Mouse (Mus musculus) thymus, adult 2 months (tissue): ENCODE data around the gene Arf1. TPM values are rescaled to one million over a fixed set of nuclear protein-coding genes. Genes with fewer than 3 reads are reported as not detected.

Experiments used
- DNase-seq: peaks from one replicate; pipeline ENCODE4 v3.0.0; 2021
- H3K27ac ChIP-seq: fragments of 200-500 bp; 2 replicates; pipeline ENCODE4 v1.5.1; 2012; ENCODE audit warnings: low read length, control low read depth; ENCODE audit not compliant: control insufficient read depth, insufficient read depth
- H3K27me3 ChIP-seq: fragments of 200-500 bp; 2 replicates; pipeline ENCODE4 v1.6.1; 2012; ENCODE audit warnings: mild to moderate bottlenecking, low read length, moderate library complexity, mixed read lengths; ENCODE audit not compliant: control insufficient read depth, insufficient read depth
- H3K36me3 ChIP-seq: fragments of 200-500 bp; 2 replicates; pipeline ENCODE4 v1.6.1; 2012; ENCODE audit warnings: mild to moderate bottlenecking, low read length, moderate library complexity; ENCODE audit not compliant: control insufficient read depth, insufficient read depth
- H3K4me1 ChIP-seq: fragments of 200-500 bp; replicated peaks from 2 replicates; pipeline ENCODE4 v1.6.1; 2012; ENCODE audit warnings: low read length; ENCODE audit not compliant: control insufficient read depth, insufficient read depth
- H3K4me3 ChIP-seq: fragments of 200-500 bp; 2 replicates; pipeline ENCODE4 v1.5.1; 2012; ENCODE audit warnings: mild to moderate bottlenecking, low read length, control low read depth, moderate library complexity; ENCODE audit not compliant: control insufficient read depth, insufficient read depth
- CTCF ChIP-seq: fragments of 200-500 bp; IDR thresholded peaks from 2 replicates; pipeline ENCODE4 v1.5.1; 2012; ENCODE audit warnings: mild to moderate bottlenecking, control low read depth, low read length, moderate library complexity, borderline replicate concordance; ENCODE audit not compliant: control insufficient read depth, poor library complexity, insufficient read depth; ENCODE audit errors: extremely low read depth
- POLR2A ChIP-seq: fragments of 200-500 bp; IDR thresholded peaks from 2 replicates; pipeline ENCODE4 v1.6.1; 2012; ENCODE audit warnings: mild to moderate bottlenecking, low read length, control low read depth, moderate library complexity; ENCODE audit not compliant: control insufficient read depth, poor library complexity, insufficient read depth; ENCODE audit errors: extremely low read depth
- WGBS: fragments of 180-500 bp; shearing (Covaris S2); methylation state at CpG from one replicate; pipeline ENCODE4 v1.1.7; 2018; 5-methylcytosine and 5-hydroxymethylcytosine counted together
- polyA plus RNA-seq: library from polyadenylated mRNA; depleted of rRNA; stranded (reverse); fragments of >200 nt; gene quantifications from 2 replicates; pipeline ENCODE4 v1.2.3, GENCODE M21; 2012; rRNA removed

The Arf1 gene
- polyA plus RNA-seq, 1 experiment = 561 TPM

GRCm38 (mm10) chr11:59164384-59164783 is 63.7 kb downstream of the Arf1 start:
- Histone ChIP-seq H3K27me3 (no peaks in the 10 kb centered on the region), H3K27ac (no peak overlapping the region), H3K36me3 (no peaks in the 10 kb centered on the region), H3K4me1 (peaks cover 11% of the 10 kb centered on the region), H3K4me3 (no peak overlapping the region)
- no peak for DNase-seq
- WGBS = 81% methylated on average over 9 of the region's 9 CpGs
- TF ChIP-seq CTCF (no peak), POLR2A (no peak)

- 3% methylated on average over 68 of the region's 68 CpGs for WGBS
Observed at GRCm38 (mm10) chr11:59163255-59164236, 64.5 kb downstream of the Arf1 start, which contains the start of gene Iba57. Iba57 (minus strand) TSS chr11:59163739.

GRCm38 (mm10) chr11:59162443-59163254 is 65.4 kb downstream of the Arf1 start:
- no peak for TF ChIP-seq POLR2A
- TF ChIP-seq CTCF = no peak
- Histone ChIP-seq H3K36me3 (peaks cover 4% of the 10 kb centered on the region; the same call in 1 of the 2 replicates), H3K27ac (no peak overlapping the region), H3K4me3 (peak overlapping the region; percentile 19; the same call in 1 of the 2 replicates), H3K27me3 (no peaks in the 10 kb centered on the region), H3K4me1 (peaks cover 11% of the 10 kb centered on the region)
- 52% methylated on average over 9 of the region's 9 CpGs for WGBS
- no peak for DNase-seq

More at GRCm38 (mm10) chr11:59163255-59164236, 64.5 kb downstream of the Arf1 start, which contains the start of gene Iba57:
- Histone ChIP-seq H3K36me3 (no peaks in the 10 kb centered on the region), H3K4me1 (peaks cover 11% of the 10 kb centered on the region), H3K27me3 (no peaks in the 10 kb centered on the region), H3K27ac (peak within 1 kb of the TSS; percentile 54), H3K4me3 (peak within 1 kb of the TSS; percentile 59)
- DNase-seq = peak; percentile 95
- TF ChIP-seq POLR2A = peak; percentile 83
- no peak; the same call in none of the 2 replicates for TF ChIP-seq CTCF

Other genes with a start within 250 kb of the Arf1 start
- gene Obscn, start 91.9 kb downstream of the Arf1 start, polyA plus RNA-seq = 2.4 and 14.5 TPM in 2 replicates
- gene Iba57, start 64.5 kb downstream of the Arf1 start, polyA plus RNA-seq = 7.2 and 8.9 TPM in 2 replicates
- gene Gjc2, start 45.1 kb downstream of the Arf1 start, polyA plus RNA-seq = 0.23 and 0.66 TPM in 2 replicates
- gene Guk1, start 36.1 kb downstream of the Arf1 start, polyA plus RNA-seq = 56.8 and 79.8 TPM in 2 replicates
- 40.2 and 42.0 TPM in 2 replicates for gene Mrpl55, start 25.8 kb downstream of the Arf1 start, polyA plus RNA-seq
- 30.0 and 30.5 TPM in 2 replicates for gene 2310033P09Rik, start 19.9 kb downstream of the Arf1 start, polyA plus RNA-seq
- gene Wnt3a, start 62.5 kb upstream of the Arf1 start, polyA plus RNA-seq = 0.28 TPM in 1 of 2 replicates, not detected in the other
- 1.3 and 2.2 TPM in 2 replicates for gene Wnt9a, start 78.7 kb upstream of the Arf1 start, polyA plus RNA-seq
- not detected in 2 replicates for gene Prss38, start 147.4 kb upstream of the Arf1 start, polyA plus RNA-seq
- 16.4 and 16.9 TPM in 2 replicates for gene Jmjd4, start 221.8 kb upstream of the Arf1 start, polyA plus RNA-seq
- gene Snap47, start 222.9 kb upstream of the Arf1 start, polyA plus RNA-seq = 35.1 and 36.8 TPM in 2 replicates
- 0.34 and 0.50 TPM in 2 replicates for gene Zfp867, start 244.2 kb upstream of the Arf1 start, polyA plus RNA-seq